Mouse (Mus musculus) G1E (cell line): ENCODE results near the gene Kcnn3. TPM values are rescaled to one million over a fixed set of nuclear protein-coding genes. Genes with fewer than 3 reads are reported as not detected.

Experiments used
- ATAC-seq: 2 replicates; pipeline ENCODE4 v1.8.0; 2016; ENCODE audit warnings: mild to moderate bottlenecking; ENCODE audit not compliant: insufficient number of reproducible peaks, poor library complexity, low FRiP score, severe bottlenecking; ENCODE audit errors: extremely low read depth
- DNase-seq: peaks from one replicate; pipeline ENCODE4 v3.0.0; 2012; ENCODE audit warnings: low spot score
- H3K27me3 ChIP-seq: 2 replicates; pipeline ENCODE4 v1.6.1; 2012; ENCODE audit warnings: mild to moderate bottlenecking, low read length, inconsistent platforms; ENCODE audit not compliant: insufficient read depth
- H3K36me3 ChIP-seq: replicated peaks from 2 replicates; pipeline ENCODE3; 2012; ENCODE audit warnings: mild to moderate bottlenecking, inconsistent platforms
- H3K4me1 ChIP-seq: 2 replicates; pipeline ENCODE4 v1.6.1; 2012; ENCODE audit warnings: low read depth, low read length, inconsistent platforms, mixed read lengths; ENCODE audit not compliant: insufficient read depth
- H3K4me3 ChIP-seq: 2 replicates; pipeline ENCODE4 v1.5.1; 2012; ENCODE audit warnings: low read depth, mild to moderate bottlenecking, inconsistent platforms, low read length, moderate library complexity, mixed read lengths
- H3K9me3 ChIP-seq: replicated peaks from 2 replicates; pipeline ENCODE4 v1.6.1; 2012; ENCODE audit warnings: inconsistent platforms
- CTCF ChIP-seq: IDR thresholded peaks from 2 replicates; pipeline ENCODE4 v1.5.1; 2012; ENCODE audit warnings: low read depth, low read length, inconsistent platforms, mixed read lengths
- GATA1 ChIP-seq: IDR thresholded peaks from 2 replicates; pipeline ENCODE4 v1.6.1; 2012; ENCODE audit warnings: borderline replicate concordance, low read length, inconsistent platforms, mixed read lengths
- GATA2 ChIP-seq: IDR thresholded peaks from 2 replicates; pipeline ENCODE4 v1.6.1; 2012; ENCODE audit warnings: low read depth, low read length, inconsistent platforms, borderline replicate concordance
- POLR2AphosphoS5 ChIP-seq: IDR thresholded peaks from 2 replicates; pipeline ENCODE4 v1.6.1; 2012; ENCODE audit warnings: low read depth, low read length, inconsistent platforms; ENCODE audit not compliant: insufficient replicate concordance
- TAL1 ChIP-seq: conservative IDR thresholded peaks from 2 replicates; pipeline ENCODE4 v1.6.1; 2012; ENCODE audit warnings: low read depth, low read length, inconsistent platforms, mixed read lengths
- polyA plus RNA-seq: library from polyadenylated mRNA; stranded (reverse); fragments of >175 nt; gene quantifications from 2 replicates; pipeline ENCODE4 v1.2.3, GENCODE M21; 2012
- total RNA-seq, 2 experiments: library from RNA; stranded (forward) in 1 of 2; stranded (reverse) in 1 of 2; fragments of 200-1000 nt in 1 of 2; fragments of >200 nt in 1 of 2; fragmentation: Nextera tagmentation in 1 of 2; gene quantifications; 2 replicates each; pipeline ENCODE4 v1.2.3; 2014 to 2017

Gene Kcnn3
- total and polyA plus RNA-seq, 3 experiments: 0.16 TPM; not detected in 2

GRCm38 (mm10) chr3:89691776-89692175 lies 171.8 kb downstream of the Kcnn3 start:
- Histone ChIP-seq H3K36me3 (no peaks in the 10 kb centered on the region), H3K9me3 (no peaks in the 10 kb centered on the region), H3K27me3 (peaks cover 5% of the 10 kb centered on the region; the same call in 1 of the 2 replicates), H3K4me1 (no peaks in the 10 kb centered on the region), H3K4me3 (no peak overlapping the region)
- no peak for TF ChIP-seq POLR2AphosphoS5
- TF ChIP-seq GATA1: no peak
- TF ChIP-seq TAL1: no peak
- ATAC-seq: no peak
- no peak for DNase-seq

DNA sequence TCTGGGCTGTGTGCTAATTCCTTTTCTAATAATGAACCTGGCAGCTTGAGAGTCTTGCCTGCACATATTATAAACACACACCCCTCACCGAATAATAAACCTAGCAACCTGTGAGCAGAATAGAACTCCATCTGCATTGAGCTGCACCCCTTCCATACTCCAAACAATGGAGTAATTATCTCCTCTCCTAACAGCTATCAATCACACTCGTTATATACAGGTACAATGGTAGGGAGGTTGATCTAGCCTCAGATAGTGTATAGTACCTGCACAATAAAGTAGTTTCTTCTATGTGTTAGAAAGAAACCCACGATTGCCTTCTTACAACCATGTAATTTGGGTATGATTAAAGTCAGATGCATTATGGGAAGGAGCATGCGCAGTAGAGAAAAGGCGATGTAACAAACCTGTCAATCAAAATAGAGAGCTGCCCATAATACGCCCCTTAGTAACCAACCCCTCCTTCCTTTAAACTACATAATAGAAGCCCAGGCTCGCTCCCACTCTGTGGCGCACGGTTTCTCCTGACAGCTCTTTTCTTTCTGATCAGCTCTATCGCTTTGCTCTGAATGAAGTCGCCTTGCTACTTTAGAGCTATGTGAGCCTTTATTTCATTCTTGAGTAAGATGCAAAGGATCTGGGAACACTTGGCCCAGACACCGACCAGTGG lies 176.3 kb downstream of the Kcnn3 start:
- Histone ChIP-seq H3K4me1 (no peaks in the 10 kb centered on the region), H3K4me3 (no peak overlapping the region), H3K9me3 (no peaks in the 10 kb centered on the region), H3K36me3 (no peaks in the 10 kb centered on the region), H3K27me3 (peaks cover 4% of the 10 kb centered on the region; the same call in 1 of the 2 replicates)
- DNase-seq: no peak
- ATAC-seq: no peak
- TF ChIP-seq CTCF: no peak
- TF ChIP-seq POLR2AphosphoS5: no peak
- TF ChIP-seq TAL1: no peak
- no peak for TF ChIP-seq GATA1
- no peak for TF ChIP-seq GATA2

GRCm38 (mm10) chr3:89698958-89699357 lies 179.0 kb downstream of the Kcnn3 start:
- H3K27me3 ChIP-seq: peaks cover 4% of the 10 kb centered on the region; the same call in 1 of the 2 replicates
- DNase-seq (no peak), ATAC-seq (no peak)
- H3K36me3 ChIP-seq: no peaks in the 10 kb centered on the region
- H3K4me1 ChIP-seq: no peaks in the 10 kb centered on the region
- TF ChIP-seq TAL1 (no peak), POLR2AphosphoS5 (no peak), GATA2 (no peak), GATA1 (no peak), CTCF (no peak)
- H3K9me3 ChIP-seq: no peaks in the 10 kb centered on the region
- no peak overlapping the region for H3K4me3 ChIP-seq

GRCm38 (mm10) chr3:89700461-89700860 lies 180.5 kb downstream of the Kcnn3 start:
- no peak overlapping the region for H3K4me3 ChIP-seq
- no peak for TF ChIP-seq TAL1
- TF ChIP-seq POLR2AphosphoS5: no peak
- TF ChIP-seq GATA2: no peak
- TF ChIP-seq GATA1: no peak
- TF ChIP-seq CTCF: no peak
- H3K36me3 ChIP-seq: no peaks in the 10 kb centered on the region
- H3K4me1 ChIP-seq: no peaks in the 10 kb centered on the region
- ATAC-seq: no peak
- H3K9me3 ChIP-seq: no peaks in the 10 kb centered on the region
- no peak for DNase-seq
- peaks cover 7% of the 10 kb centered on the region for H3K27me3 ChIP-seq

DNA sequence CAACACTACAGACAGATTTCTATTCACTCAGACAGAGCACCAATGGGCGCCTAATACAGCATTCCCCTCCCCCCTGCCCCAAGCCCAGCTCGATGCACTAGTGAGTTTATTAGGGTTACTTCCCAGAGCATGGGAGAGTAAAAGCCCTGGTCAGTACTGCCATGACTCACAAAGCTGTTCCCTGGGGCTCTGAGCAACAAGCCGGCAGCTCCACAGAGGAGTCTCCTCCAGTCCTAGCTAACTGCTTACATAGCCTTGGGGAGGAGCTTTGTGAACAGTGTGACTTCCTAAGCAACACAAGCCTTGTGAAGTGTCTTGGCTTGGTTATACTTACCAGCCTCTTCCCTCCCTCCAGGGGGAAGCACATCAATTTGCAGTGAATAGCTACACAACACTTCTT lies 183.6 kb downstream of the Kcnn3 start:
- peaks cover 11% of the 10 kb centered on the region for H3K27me3 ChIP-seq
- no peak overlapping the region for H3K4me3 ChIP-seq
- H3K4me1 ChIP-seq: no peaks in the 10 kb centered on the region
- H3K36me3 ChIP-seq: no peaks in the 10 kb centered on the region
- TF ChIP-seq POLR2AphosphoS5 (no peak), TAL1 (no peak), CTCF (no peak)
- no peaks in the 10 kb centered on the region for H3K9me3 ChIP-seq
- no peak for ATAC-seq
- no peak for DNase-seq

- ATAC-seq (no peak), DNase-seq (no peak)
- no peaks in the 10 kb centered on the region for H3K36me3 ChIP-seq
- H3K4me3 ChIP-seq: no peak overlapping the region
- H3K9me3 ChIP-seq: no peaks in the 10 kb centered on the region
- no peak for TF ChIP-seq POLR2AphosphoS5
- no peak for TF ChIP-seq CTCF
- no peak for TF ChIP-seq GATA2
- TF ChIP-seq TAL1: no peak
- TF ChIP-seq GATA1: no peak
- peaks cover 12% of the 10 kb centered on the region for H3K27me3 ChIP-seq
- no peaks in the 10 kb centered on the region for H3K4me1 ChIP-seq
These were observed 184.1 kb downstream of the Kcnn3 start for GRCm38 (mm10) chr3:89704064-89704463.
